Mouse (Mus musculus) cerebellum, adult 2 months (tissue): Measurements from ENCODE around the gene Smox. TPM values are rescaled to one million over a fixed set of nuclear protein-coding genes. Genes with fewer than 3 reads are reported as not detected.
A peak's percentile ranks its signal among the peaks of the same experiment; 100 is the strongest.

ENCODE experiments used
- DNase-seq, 2 experiments: peaks; one replicate each; pipeline ENCODE4 v3.0.0; 2021
- H3K27ac ChIP-seq: fragments of 200-500 bp; 2 replicates; pipeline ENCODE4 v1.5.1; 2012; ENCODE audit warnings: low read length, control low read depth, inconsistent platforms; ENCODE audit not compliant: insufficient read depth
- H3K27me3 ChIP-seq: fragments of 200-500 bp; 2 replicates; pipeline ENCODE4 v1.6.1; 2012; ENCODE audit warnings: inconsistent platforms, mild to moderate bottlenecking, low read length, moderate library complexity; ENCODE audit not compliant: control insufficient read depth, insufficient read depth
- H3K4me1 ChIP-seq: fragments of 200-500 bp; 2 replicates; pipeline ENCODE4 v1.6.1; 2011; ENCODE audit warnings: low read length; ENCODE audit not compliant: control insufficient read depth, insufficient read depth
- H3K4me3 ChIP-seq: fragments of 200-500 bp; replicated peaks from 2 replicates; pipeline ENCODE3; 2011; ENCODE audit warnings: mild to moderate bottlenecking, low read depth, low read length, control low read depth; ENCODE audit not compliant: insufficient read depth
- CTCF ChIP-seq: fragments of 200-500 bp; IDR thresholded peaks from 2 replicates; pipeline ENCODE4 v1.5.1; 2011; ENCODE audit warnings: low read depth, mild to moderate bottlenecking, control low read depth, low read length, moderate library complexity, borderline replicate concordance; ENCODE audit not compliant: insufficient read depth
- POLR2A ChIP-seq: fragments of 200-500 bp; IDR thresholded peaks from 2 replicates; pipeline ENCODE4 v1.6.1; 2011; ENCODE audit warnings: low read length, control low read depth, borderline replicate concordance; ENCODE audit not compliant: insufficient read depth
- WGBS: fragments of 180-500 bp; shearing (Covaris S2); methylation state at CpG from one replicate; pipeline ENCODE4 v1.1.7; 2018; 5-methylcytosine and 5-hydroxymethylcytosine counted together
- polyA plus RNA-seq: library from polyadenylated mRNA; depleted of rRNA; stranded (reverse); fragments of >200 nt; gene quantifications from 2 replicates; pipeline ENCODE4 v1.2.3, GENCODE M21; 2012; rRNA removed

Gene Smox
- polyA plus RNA-seq: 93.0 and 93.4 TPM in 2 replicates

- peak within 1 kb of the TSS; percentile 82 for H3K4me3 ChIP-seq
- TF ChIP-seq POLR2A (no peak), CTCF (no peak)
- no peaks in the 10 kb centered on the region for H3K27me3 ChIP-seq
- no peak for DNase-seq
- peak within 1 kb of the TSS; percentile 81 for H3K27ac ChIP-seq
- peaks cover 8% of the 10 kb centered on the region; the same call in 1 of the 2 replicates for H3K4me1 ChIP-seq
- 24% methylated on average over 7 of the region's 7 CpGs for WGBS
Measured at GRCm38 (mm10) chr2:131491196-131491595, at the start of gene Smox. Gene Smox, plus strand, starts transcription at chr2:131491496.

DNA sequence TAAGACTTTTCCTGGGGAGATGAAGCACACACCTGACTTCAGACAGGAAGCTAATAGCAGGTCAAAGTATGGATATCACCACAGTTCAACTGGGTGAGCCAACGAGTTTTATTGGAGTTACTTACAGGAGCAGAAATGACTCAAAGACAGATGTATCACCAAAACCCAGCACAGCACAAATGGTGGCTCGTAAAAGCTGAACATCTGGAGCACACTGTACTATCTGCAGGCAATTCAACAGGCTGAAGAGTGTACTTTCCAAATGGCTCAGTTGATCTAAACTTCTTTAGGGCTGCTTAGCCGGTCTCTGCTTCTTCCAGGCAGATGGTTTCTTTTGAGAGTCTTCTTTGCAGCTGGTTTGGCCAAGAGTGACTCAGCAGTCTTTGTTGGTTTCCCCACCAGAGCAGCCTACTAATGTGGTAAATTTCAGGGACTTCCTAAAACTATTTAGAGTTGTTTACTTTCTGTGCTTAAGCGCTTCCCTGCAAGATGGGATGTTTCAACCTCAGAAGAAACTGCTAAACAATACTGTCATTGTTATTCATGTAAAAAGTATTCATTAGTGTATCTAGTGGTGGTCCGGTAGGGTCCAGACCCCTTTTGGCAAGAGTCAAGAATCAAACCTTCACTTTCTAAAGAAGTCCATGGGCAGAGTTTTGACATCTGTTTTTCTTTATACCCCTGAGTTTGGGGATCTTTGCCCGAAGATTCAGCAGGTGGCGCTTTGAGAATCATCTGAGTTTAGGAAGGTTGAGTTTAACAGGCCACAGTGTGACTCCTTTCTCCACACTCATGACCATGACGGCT, 48.0 kb upstream of the Smox start:
- TF ChIP-seq CTCF: no peak
- no peak for TF ChIP-seq POLR2A
- peak in 1 of 2 experiments; percentile 11 for DNase-seq
- H3K4me1 ChIP-seq: no peaks in the 10 kb centered on the region
- no peak overlapping the region for H3K27ac ChIP-seq
- WGBS: 60% methylated on average over 8 of the region's 8 CpGs
- no peaks in the 10 kb centered on the region for H3K27me3 ChIP-seq
- no peak overlapping the region for H3K4me3 ChIP-seq

- Histone ChIP-seq H3K27me3 (no peaks in the 10 kb centered on the region), H3K4me1 (no peaks in the 10 kb centered on the region), H3K27ac (no peak overlapping the region), H3K4me3 (no peak overlapping the region)
- 33% methylated on average over 1 of the region's 1 CpGs for WGBS
- no peak for TF ChIP-seq CTCF
- no peak for TF ChIP-seq POLR2A
- DNase-seq: no peak
Measured at GRCm38 (mm10) chr2:131443891-131444190, 47.5 kb upstream of the Smox start.

- no peak overlapping the region for H3K27ac ChIP-seq
- H3K4me3 ChIP-seq: no peak overlapping the region
- no peaks in the 10 kb centered on the region for H3K4me1 ChIP-seq
- no peaks in the 10 kb centered on the region for H3K27me3 ChIP-seq
- WGBS: 36% methylated on average over 2 of the region's 2 CpGs
- no peak for TF ChIP-seq POLR2A
- TF ChIP-seq CTCF: no peak
- DNase-seq: no peak
Measured at GRCm38 (mm10) chr2:131446416-131446982, 44.8 kb upstream of the Smox start.

GRCm38 (mm10) chr2:131447566-131448330, 43.5 kb upstream of the Smox start:
- Histone ChIP-seq H3K27ac (no peak overlapping the region), H3K27me3 (no peaks in the 10 kb centered on the region), H3K4me1 (no peaks in the 10 kb centered on the region), H3K4me3 (no peak overlapping the region)
- no peak for DNase-seq
- no peak for TF ChIP-seq POLR2A
- no peak for TF ChIP-seq CTCF
- 31% methylated on average over 8 of the region's 8 CpGs for WGBS

GRCm38 (mm10) chr2:131448353-131448752, 42.9 kb upstream of the Smox start:
- Histone ChIP-seq H3K27me3 (no peaks in the 10 kb centered on the region), H3K27ac (no peak overlapping the region), H3K4me3 (no peak overlapping the region), H3K4me1 (no peaks in the 10 kb centered on the region)
- TF ChIP-seq CTCF (no peak), POLR2A (no peak)
- DNase-seq: no peak

DNA sequence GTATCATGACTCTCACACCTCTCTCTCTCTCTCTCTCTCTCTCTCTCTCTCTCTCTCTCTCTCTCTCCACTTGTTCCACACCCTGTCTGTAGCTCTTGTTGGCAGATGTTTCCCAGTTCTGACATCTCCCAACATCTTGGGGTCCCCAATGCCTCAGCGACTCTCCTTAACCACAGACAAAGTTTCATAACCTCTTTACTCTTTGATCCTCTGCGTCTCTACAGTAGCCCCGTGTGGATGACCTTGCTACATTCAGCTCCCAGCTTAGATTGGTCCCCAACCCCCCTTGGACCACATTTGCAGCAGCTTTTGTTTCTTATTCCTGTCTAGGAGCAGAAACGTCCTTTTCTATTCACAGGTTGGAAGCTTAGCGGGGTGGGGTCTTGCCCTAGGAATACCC, 41.6 kb upstream of the Smox start:
- WGBS: 75% methylated on average over 5 of the region's 5 CpGs
- Histone ChIP-seq H3K27me3 (no peaks in the 10 kb centered on the region), H3K4me3 (no peak overlapping the region), H3K4me1 (no peaks in the 10 kb centered on the region), H3K27ac (no peak overlapping the region)
- no peak for DNase-seq
- no peak for TF ChIP-seq POLR2A
- TF ChIP-seq CTCF: no peak
